Mouse (Mus musculus): ENCODE results near the gene Dgkb. TPM values are rescaled to one million over a fixed set of nuclear protein-coding genes. Genes with fewer than 3 reads are reported as not detected.

Dgkb gene
- polyA plus RNA-seq, 1 experiment from 2014 or later = 0.12 TPM

DNA sequence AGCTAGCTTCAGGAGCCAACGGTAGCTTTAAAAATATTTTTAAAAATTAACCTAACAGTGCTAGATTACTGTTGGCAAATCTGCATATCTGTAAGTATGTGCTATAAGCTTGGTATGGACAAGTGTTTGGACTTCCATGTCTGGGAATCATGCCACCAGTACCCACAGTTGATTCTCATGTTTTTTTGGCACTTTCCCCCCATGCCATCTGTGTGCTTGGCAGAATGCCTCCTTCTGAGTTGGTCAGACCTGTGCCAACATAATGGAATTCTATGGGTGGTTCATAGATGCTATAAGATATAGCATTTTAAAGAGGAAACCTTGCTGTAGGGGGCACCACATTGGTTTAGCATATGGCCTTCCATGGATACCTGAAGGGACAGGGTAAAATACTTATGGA lies 484.0 kb downstream of the Dgkb start:
- DNase-seq (ENCODE audit: low spot score) = no peak
- Histone ChIP-seq H3K4me1 (ENCODE audit: control insufficient read depth, insufficient read depth, low read length) (no peaks in the 10 kb centered on the region), H3K27me3 (ENCODE audit: control insufficient read depth, insufficient read depth, low read length) (no peaks in the 10 kb centered on the region), H3K36me3 (ENCODE audit: control insufficient read depth, insufficient read depth, low read length) (no peaks in the 10 kb centered on the region), H3K27ac (replicated peaks; ENCODE audit: low read depth, low read length) (no peak overlapping the region), H3K9ac (ENCODE audit: low read length) (no peak overlapping the region), H3K9me3 (ENCODE audit: control insufficient read depth, low read length) (no peaks in the 10 kb centered on the region), H3K4me2 (ENCODE audit: low read depth, severe bottlenecking) (no peak overlapping the region), H3K4me3 (ENCODE audit: low read depth, low read length) (no peak overlapping the region)
- no peak for ATAC-seq (ENCODE audit: insufficient number of reproducible peaks, low FRiP score, low TSS enrichment, low read depth)
- WGBS = 94% methylated on average over 1 of the region's 1 CpGs

DNA sequence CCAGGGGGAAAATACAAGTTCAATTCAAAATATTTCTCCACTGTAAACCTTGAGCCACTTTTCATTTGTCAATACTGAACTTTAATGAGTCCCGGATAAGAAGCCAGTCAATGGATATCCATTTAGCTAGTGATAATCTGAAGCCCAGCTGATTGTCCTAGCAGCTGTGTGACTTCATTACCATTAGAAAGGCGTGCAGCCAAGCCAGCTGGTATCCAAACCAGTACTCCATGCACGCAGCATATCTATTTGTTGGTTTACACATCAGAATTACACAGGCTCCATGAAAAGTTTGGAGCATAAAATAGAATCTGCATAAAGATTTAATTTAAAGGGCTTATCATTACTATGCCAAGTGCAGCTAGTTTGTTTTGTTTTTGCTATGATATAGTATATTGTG lies 486.3 kb downstream of the Dgkb start:
- DNase-seq (ENCODE audit: low spot score) (no peak), ATAC-seq (ENCODE audit: insufficient number of reproducible peaks, low FRiP score, low TSS enrichment, low read depth) (no peak)
- Histone ChIP-seq H3K27me3 (ENCODE audit: control insufficient read depth, insufficient read depth, low read length) (no peaks in the 10 kb centered on the region), H3K4me2 (ENCODE audit: low read depth, severe bottlenecking) (no peak overlapping the region), H3K9me3 (ENCODE audit: control insufficient read depth, low read length) (no peaks in the 10 kb centered on the region), H3K36me3 (ENCODE audit: control insufficient read depth, insufficient read depth, low read length) (no peaks in the 10 kb centered on the region), H3K4me1 (ENCODE audit: control insufficient read depth, insufficient read depth, low read length) (no peaks in the 10 kb centered on the region), H3K9ac (ENCODE audit: low read length) (no peak overlapping the region), H3K4me3 (ENCODE audit: low read depth, low read length) (no peak overlapping the region), H3K27ac (replicated peaks; ENCODE audit: low read depth, low read length) (no peak overlapping the region)
- WGBS = 75% methylated on average over 3 of the region's 3 CpGs

DNA sequence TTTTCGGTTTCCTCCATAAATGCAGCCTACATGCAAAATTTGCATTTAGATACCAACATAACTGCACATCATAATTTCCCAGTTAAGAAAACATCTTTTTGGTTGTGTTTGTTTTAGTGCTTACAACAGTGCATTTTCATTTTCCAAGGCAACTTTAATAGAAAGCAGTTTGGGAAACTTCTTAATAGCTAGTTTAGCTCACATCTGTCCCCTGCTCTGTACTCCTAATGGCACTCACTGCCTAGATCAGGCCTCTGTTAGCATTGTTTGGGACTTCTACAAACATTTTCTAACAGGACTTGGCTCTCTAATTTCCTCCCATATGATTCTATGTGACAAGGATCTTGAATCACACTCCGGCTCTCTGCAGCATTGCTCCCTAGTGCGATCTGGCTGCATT lies 486.7 kb downstream of the Dgkb start:
- DNase-seq (ENCODE audit: low spot score) (no peak), ATAC-seq (ENCODE audit: insufficient number of reproducible peaks, low FRiP score, low TSS enrichment, low read depth) (no peak)
- Histone ChIP-seq H3K36me3 (ENCODE audit: control insufficient read depth, insufficient read depth, low read length) (no peaks in the 10 kb centered on the region), H3K27me3 (ENCODE audit: control insufficient read depth, insufficient read depth, low read length) (no peaks in the 10 kb centered on the region), H3K27ac (replicated peaks; ENCODE audit: low read depth, low read length) (no peak overlapping the region), H3K4me1 (ENCODE audit: control insufficient read depth, insufficient read depth, low read length) (no peaks in the 10 kb centered on the region), H3K9me3 (ENCODE audit: control insufficient read depth, low read length) (no peaks in the 10 kb centered on the region), H3K4me2 (ENCODE audit: low read depth, severe bottlenecking) (no peak overlapping the region), H3K4me3 (ENCODE audit: low read depth, low read length) (no peak overlapping the region), H3K9ac (ENCODE audit: low read length) (no peak overlapping the region)
- WGBS = 83% methylated on average over 3 of the region's 3 CpGs

DNA sequence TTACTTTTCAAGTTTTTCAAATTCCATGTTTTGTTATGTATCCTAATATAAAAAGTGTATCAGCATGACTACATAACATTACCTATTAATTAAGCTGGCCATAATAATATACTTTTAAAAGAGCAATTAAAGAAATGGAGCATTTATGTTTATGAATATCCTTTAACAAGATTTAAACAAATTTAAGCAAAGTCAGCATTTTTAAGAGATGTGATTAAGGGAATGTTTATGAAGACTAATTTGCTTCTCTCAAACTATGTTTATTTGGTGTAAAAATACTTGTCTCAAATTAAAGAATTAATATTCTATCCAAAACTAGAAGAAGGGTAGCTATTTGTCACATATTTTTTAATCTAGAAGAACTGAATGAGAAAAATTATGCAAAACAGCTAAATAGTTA lies 492.4 kb downstream of the Dgkb start:
- no peak for ATAC-seq (ENCODE audit: insufficient number of reproducible peaks, low FRiP score, low TSS enrichment, low read depth)
- Histone ChIP-seq H3K4me2 (ENCODE audit: low read depth, severe bottlenecking) (no peak overlapping the region), H3K4me1 (ENCODE audit: control insufficient read depth, insufficient read depth, low read length) (no peaks in the 10 kb centered on the region), H3K9ac (ENCODE audit: low read length) (no peak overlapping the region), H3K27me3 (ENCODE audit: control insufficient read depth, insufficient read depth, low read length) (no peaks in the 10 kb centered on the region), H3K9me3 (ENCODE audit: control insufficient read depth, low read length) (no peaks in the 10 kb centered on the region), H3K27ac (replicated peaks; ENCODE audit: low read depth, low read length) (no peak overlapping the region), H3K4me3 (ENCODE audit: low read depth, low read length) (no peak overlapping the region), H3K36me3 (ENCODE audit: control insufficient read depth, insufficient read depth, low read length) (no peaks in the 10 kb centered on the region)
- no peak for DNase-seq (ENCODE audit: low spot score)

DNA sequence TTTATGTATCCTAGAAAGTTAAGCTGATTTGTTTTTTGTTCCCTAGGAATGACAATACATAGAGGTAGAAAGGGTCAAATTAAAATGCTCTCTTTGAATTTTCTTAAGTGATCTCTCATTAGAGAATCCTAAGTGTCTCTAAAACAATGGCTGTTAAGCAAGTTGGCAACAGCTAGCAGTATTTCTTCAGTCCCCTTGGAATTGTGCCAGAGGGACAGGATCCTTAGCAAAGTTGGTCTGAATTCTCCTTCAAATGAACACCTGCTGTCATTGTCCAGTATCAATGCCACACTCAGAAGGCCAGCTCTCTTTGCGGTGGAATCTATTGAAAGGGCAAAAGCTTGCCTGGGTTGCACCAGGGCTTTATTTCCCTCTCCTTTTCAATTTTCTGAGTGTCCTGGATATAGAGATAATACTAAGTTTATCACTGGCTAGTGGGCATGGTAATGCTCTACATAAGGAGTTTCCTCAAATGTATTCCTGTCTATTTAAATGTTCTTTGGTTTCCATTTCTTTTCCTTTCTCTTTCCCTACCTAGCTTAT lies 510.3 kb downstream of the Dgkb start:
- ATAC-seq (ENCODE audit: insufficient number of reproducible peaks, low FRiP score, low TSS enrichment, low read depth) = no peak
- WGBS = 91% methylated on average over 1 of the region's 1 CpGs
- H3K9me3 ChIP-seq (ENCODE audit: control insufficient read depth, low read length) = no peaks in the 10 kb centered on the region

DNA sequence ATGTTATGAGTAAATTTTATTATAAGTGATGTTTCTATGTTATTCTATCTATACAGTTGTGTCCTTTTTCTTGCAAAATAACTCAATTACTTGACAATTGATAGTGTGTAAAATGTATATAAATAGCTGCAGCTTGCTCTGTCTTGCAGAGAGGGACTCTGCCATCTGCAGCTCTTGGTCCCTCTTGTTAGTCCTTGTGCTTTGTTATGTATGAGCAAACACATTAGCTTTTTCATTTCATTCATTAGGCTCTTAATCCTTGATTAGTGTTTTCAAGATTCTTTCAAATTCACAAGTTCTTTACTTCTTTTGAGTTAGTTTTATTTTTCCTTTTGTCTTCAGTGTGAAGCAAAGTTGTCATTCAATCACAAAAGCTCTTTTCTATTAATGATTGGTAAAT lies 511.3 kb downstream of the Dgkb start:
- no peaks in the 10 kb centered on the region for H3K9me3 ChIP-seq (ENCODE audit: control insufficient read depth, low read length)
- no peaks in the 10 kb centered on the region for H3K4me1 ChIP-seq (ENCODE audit: control insufficient read depth, insufficient read depth, low read length)
- no peaks in the 10 kb centered on the region for H3K36me3 ChIP-seq (ENCODE audit: control insufficient read depth, insufficient read depth, low read length)
- H3K9ac ChIP-seq (ENCODE audit: low read length) = no peak overlapping the region
- H3K4me2 ChIP-seq (ENCODE audit: low read depth, severe bottlenecking) = no peak overlapping the region
- no peak overlapping the region for H3K27ac ChIP-seq (replicated peaks; ENCODE audit: low read depth, low read length)
- no peak overlapping the region for H3K4me3 ChIP-seq (ENCODE audit: low read depth, low read length)
- no peaks in the 10 kb centered on the region for H3K27me3 ChIP-seq (ENCODE audit: control insufficient read depth, insufficient read depth, low read length)
- DNase-seq (ENCODE audit: low spot score) = no peak
- no peak for ATAC-seq (ENCODE audit: insufficient number of reproducible peaks, low FRiP score, low TSS enrichment, low read depth)

More for the DNA sequence above, 510.3 kb downstream of the Dgkb start:
- no peak overlapping the region for H3K27ac ChIP-seq (replicated peaks; ENCODE audit: low read depth, low read length)
- no peaks in the 10 kb centered on the region for H3K36me3 ChIP-seq (ENCODE audit: control insufficient read depth, insufficient read depth, low read length)
- H3K27me3 ChIP-seq (ENCODE audit: control insufficient read depth, insufficient read depth, low read length) = no peaks in the 10 kb centered on the region
- no peak overlapping the region for H3K4me3 ChIP-seq (ENCODE audit: low read depth, low read length)
- no peaks in the 10 kb centered on the region for H3K4me1 ChIP-seq (ENCODE audit: control insufficient read depth, insufficient read depth, low read length)
- H3K9ac ChIP-seq (ENCODE audit: low read length) = no peak overlapping the region
- DNase-seq (ENCODE audit: low spot score) = no peak
- no peak overlapping the region for H3K4me2 ChIP-seq (ENCODE audit: low read depth, severe bottlenecking)

DNA sequence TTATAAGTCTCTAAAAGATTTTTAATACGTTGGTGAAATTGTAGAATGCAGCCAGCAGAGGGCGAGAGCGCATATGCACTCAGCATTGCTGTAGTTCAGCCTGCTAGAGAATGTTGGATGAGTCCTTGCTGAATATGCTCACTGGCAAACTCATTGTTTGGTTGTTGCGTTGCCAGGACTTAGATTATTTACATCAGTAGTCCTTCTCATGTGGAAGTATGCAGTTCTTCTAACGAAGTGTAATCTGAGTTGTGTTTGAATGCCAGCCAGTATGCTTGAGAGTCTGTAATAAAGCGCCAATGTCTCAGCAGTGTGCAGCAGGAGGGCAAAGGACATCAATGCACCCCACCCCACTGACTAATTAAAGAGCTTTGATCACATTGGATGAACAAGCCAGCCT lies 525.1 kb downstream of the Dgkb start:
- Histone ChIP-seq H3K4me1 (ENCODE audit: control insufficient read depth, insufficient read depth, low read length) (no peaks in the 10 kb centered on the region), H3K4me3 (ENCODE audit: low read depth, low read length) (no peak overlapping the region), H3K9ac (ENCODE audit: low read length) (no peak overlapping the region), H3K27ac (replicated peaks; ENCODE audit: low read depth, low read length) (no peak overlapping the region), H3K27me3 (ENCODE audit: control insufficient read depth, insufficient read depth, low read length) (no peaks in the 10 kb centered on the region), H3K36me3 (ENCODE audit: control insufficient read depth, insufficient read depth, low read length) (no peaks in the 10 kb centered on the region), H3K4me2 (ENCODE audit: low read depth, severe bottlenecking) (no peak overlapping the region), H3K9me3 (ENCODE audit: control insufficient read depth, low read length) (no peaks in the 10 kb centered on the region)
- ATAC-seq (ENCODE audit: insufficient number of reproducible peaks, low FRiP score, low TSS enrichment, low read depth) (no peak), DNase-seq (ENCODE audit: low spot score) (peak; percentile 73)
- 15% methylated on average over 6 of the region's 6 CpGs for WGBS

DNA sequence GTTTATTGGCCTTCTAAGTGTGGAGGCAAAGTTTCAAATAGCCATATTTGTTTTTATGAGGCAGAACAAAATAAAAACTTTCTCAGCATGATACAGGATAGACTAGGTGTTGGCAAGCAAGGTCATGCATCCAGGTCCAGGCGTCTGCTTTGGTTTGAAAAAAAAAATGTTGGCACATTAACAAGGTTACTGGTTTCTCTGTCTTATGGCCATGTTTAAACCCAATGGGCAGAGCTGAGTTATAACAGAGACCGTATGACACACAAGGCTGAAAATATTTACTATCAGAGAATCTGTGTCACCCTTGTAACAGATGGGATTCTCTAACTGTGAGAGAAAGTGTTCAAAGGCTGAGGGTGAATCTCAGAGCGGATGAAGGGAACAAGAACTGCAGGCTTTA lies 535.0 kb downstream of the Dgkb start:
- DNase-seq (ENCODE audit: low spot score) (no peak), ATAC-seq (ENCODE audit: insufficient number of reproducible peaks, low FRiP score, low TSS enrichment, low read depth) (no peak)
- WGBS = 87% methylated on average over 3 of the region's 3 CpGs
- no peak overlapping the region for H3K4me3 ChIP-seq (ENCODE audit: low read depth, low read length)
- no peaks in the 10 kb centered on the region for H3K27me3 ChIP-seq (ENCODE audit: control insufficient read depth, insufficient read depth, low read length)
- H3K4me1 ChIP-seq (ENCODE audit: control insufficient read depth, insufficient read depth, low read length) = no peaks in the 10 kb centered on the region
- H3K9ac ChIP-seq (ENCODE audit: low read length) = no peak overlapping the region
- no peaks in the 10 kb centered on the region for H3K36me3 ChIP-seq (ENCODE audit: control insufficient read depth, insufficient read depth, low read length)
- no peaks in the 10 kb centered on the region for H3K9me3 ChIP-seq (ENCODE audit: control insufficient read depth, low read length)
- no peak overlapping the region for H3K4me2 ChIP-seq (ENCODE audit: low read depth, severe bottlenecking)
- H3K27ac ChIP-seq (replicated peaks; ENCODE audit: low read depth, low read length) = no peak overlapping the region

DNA sequence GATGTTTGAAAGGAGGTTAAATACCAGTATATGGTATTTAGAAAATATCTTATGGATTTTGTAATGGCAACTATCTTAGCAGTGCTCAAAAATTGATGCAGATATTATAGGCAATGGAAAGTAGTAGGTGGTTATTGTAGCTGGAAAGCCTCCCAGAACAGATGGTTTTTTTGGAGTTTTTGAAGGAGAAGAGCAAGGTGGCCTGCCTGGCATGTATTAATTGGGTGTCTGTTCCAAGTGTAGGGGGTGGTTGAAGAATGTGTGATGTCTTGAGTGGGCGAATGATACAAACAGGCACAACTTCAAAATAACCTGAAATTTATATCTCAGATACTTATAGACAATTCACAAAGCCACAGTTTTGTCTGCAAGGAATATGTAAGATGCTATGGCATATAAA lies 538.9 kb downstream of the Dgkb start:
- no peak overlapping the region for H3K9ac ChIP-seq (ENCODE audit: low read length)
- no peak overlapping the region for H3K4me2 ChIP-seq (ENCODE audit: low read depth, severe bottlenecking)
- no peaks in the 10 kb centered on the region for H3K4me1 ChIP-seq (ENCODE audit: control insufficient read depth, insufficient read depth, low read length)
- DNase-seq (ENCODE audit: low spot score) (no peak), ATAC-seq (ENCODE audit: insufficient number of reproducible peaks, low FRiP score, low TSS enrichment, low read depth) (no peak)
- no peaks in the 10 kb centered on the region for H3K27me3 ChIP-seq (ENCODE audit: control insufficient read depth, insufficient read depth, low read length)
- no peaks in the 10 kb centered on the region for H3K36me3 ChIP-seq (ENCODE audit: control insufficient read depth, insufficient read depth, low read length)
- no peak overlapping the region for H3K4me3 ChIP-seq (ENCODE audit: low read depth, low read length)
- no peak overlapping the region for H3K27ac ChIP-seq (replicated peaks; ENCODE audit: low read depth, low read length)
- 86% methylated on average over 1 of the region's 1 CpGs for WGBS
- H3K9me3 ChIP-seq (ENCODE audit: control insufficient read depth, low read length) = no peaks in the 10 kb centered on the region

Data from limb, embryonic 11.5 days (tissue).